Mouse (Mus musculus) kidney, adult 2 months (tissue): ENCODE results near the gene Atg2b.

Experiments used
- CTCF ChIP-seq: fragments of 200-500 bp; conservative IDR thresholded peaks from 2 replicates; pipeline ENCODE4 v1.5.1; 2011; ENCODE audit warnings: low read depth, mild to moderate bottlenecking, control low read depth, low read length, moderate library complexity, mixed read lengths; ENCODE audit not compliant: insufficient read depth, insufficient read length
- POLR2A ChIP-seq: fragments of 200-500 bp; IDR thresholded peaks from one replicate; pipeline ENCODE4 v1.6.1; 2011; ENCODE audit warnings: low read depth, low read length, control low read depth

GRCm38 (mm10) chr12:105587526-105587925, 97.5 kb downstream of the Atg2b start:
- TF ChIP-seq CTCF (no peak), POLR2A (no peak)
